Mouse (Mus musculus) adrenal gland, postnatal 36 days (tissue): ENCODE data around the gene Src. TPM values are rescaled to one million over a fixed set of nuclear protein-coding genes. Genes with fewer than 3 reads are reported as not detected.

Experiments used
- DNase-seq, 2 experiments: peaks; one replicate each; pipeline ENCODE4 v3.0.0; 2021; ENCODE audit warnings: mixed read lengths in 1 of 2
- total RNA-seq, 2 experiments: library from RNA; stranded (reverse); gene quantifications; 2 replicates each; pipeline ENCODE4 v1.2.3; 2021

Gene Src
- total RNA-seq, 2 experiments from 2014 or later: 17.7 to 18.0 TPM

DNA sequence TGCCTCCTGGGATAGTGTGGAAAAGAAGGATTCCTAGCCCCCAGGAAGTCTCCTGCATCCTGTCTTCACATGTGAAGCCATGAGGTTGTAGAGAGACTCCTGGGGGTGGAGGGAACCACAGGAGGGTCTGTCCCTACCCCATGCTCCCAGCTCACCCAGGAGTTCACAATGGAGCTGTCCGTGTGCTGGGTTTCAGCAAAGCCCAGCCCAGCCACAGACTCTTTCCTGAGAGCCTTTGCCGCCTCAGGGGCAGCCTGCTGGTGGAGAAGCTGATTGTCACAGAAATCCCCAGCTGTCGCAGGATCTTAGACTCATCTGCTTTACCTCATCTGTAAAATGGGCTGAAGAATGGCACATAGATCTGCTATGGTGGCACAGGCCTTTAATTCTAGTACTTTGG lies 18.9 kb downstream of the Src start:
- no peak for DNase-seq

DNA sequence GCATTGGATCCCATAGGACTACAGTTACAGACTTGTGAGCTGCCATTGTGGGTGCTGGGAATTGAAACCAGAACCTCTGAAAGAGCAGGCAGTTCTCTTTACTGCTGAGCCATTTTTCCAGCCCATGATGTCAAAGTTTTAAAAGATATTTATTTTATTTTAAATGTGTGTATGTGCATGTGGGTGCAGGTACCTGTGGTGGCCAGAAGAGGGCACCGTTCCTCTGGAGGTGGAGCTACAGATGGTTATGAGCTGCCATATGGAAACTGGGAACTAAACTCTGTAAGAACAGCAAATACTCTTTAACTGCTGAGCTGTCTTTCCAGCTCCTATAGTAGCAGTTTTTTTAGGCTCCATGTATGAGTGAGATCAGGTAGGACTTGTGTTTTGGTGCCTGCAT lies 23.1 kb downstream of the Src start:
- no peak for DNase-seq

DNA sequence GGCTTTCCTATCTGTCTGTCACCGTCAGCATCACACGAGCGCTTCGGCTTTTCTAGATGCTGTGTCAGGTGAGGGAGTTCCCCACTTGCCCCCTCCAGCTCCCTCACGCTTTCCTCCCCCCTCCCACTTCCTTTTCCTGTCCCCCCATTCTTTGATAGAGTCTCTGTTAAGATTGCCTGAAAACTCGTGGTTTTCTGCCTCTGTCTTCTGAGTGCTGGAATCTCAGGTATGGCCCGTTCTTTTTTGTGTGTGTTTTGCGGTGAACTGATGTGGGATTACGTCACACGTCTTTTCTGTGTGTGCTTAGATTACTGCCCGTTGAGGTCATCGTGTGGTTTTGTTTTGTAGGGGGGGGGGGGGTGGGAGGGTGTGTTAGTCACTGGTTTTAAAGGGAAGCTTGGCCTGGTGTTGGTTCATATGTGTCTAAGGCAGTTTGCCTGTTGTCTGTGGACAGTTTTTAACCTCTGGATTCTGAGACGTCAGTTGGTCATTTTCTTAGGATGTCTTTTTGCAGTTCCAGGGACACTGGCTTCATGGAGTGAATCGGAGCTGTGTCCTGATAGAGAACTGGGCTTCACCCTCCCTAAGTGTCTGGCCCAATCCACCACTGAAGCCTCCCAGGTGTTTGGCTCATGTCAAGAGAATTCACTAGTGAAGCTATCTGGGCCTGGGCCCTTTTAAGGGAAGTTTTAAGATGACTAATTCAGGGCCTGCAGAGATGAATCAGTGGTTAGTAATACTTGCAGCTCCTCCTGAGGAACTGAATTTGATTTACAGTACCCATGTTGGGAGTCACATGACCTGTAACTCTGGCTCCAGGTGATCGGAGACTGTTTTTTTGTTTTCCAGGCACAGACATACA lies 29.3 kb downstream of the Src start:
- no peak for DNase-seq

DNA sequence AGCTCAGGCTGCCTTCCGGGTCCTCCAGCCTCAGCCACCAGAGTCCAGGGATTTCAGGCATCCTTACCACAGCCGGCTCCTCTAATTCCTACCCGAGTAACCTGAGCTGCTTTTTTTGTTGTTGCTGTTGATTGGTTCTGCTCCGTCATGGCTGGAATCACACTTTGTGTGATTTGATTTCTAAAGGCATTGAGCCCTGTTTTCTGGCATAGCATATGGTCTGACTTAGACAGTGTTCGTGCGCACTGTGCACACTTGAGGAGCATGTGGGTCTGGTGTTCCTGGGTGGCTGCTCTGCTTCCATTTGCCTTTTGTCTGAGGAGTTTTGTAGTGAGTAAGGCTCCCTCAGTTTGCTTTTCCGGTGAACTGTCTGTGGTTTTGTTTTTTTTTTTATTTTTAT lies 30.1 kb downstream of the Src start:
- DNase-seq: no peak

DNA sequence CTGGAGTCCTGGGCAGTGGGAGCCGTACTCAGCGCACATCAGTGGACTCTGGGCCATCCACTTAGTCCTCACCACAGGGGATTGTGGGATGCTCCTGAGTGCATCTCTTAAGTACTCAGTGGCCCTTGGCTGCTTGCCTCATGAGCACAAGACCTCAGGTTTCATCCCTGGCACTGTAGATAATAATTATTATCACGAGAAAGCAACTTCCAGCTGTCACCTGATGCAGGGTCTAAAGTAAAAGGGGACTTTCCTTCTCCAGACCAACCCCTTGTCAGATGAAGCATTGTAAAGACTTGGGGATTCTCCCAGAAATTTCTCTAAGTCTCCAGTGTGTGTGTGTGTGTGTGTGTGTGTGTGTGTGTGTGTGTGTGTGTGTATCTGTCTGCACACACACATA lies 32.7 kb downstream of the Src start:
- DNase-seq: no peak

DNA sequence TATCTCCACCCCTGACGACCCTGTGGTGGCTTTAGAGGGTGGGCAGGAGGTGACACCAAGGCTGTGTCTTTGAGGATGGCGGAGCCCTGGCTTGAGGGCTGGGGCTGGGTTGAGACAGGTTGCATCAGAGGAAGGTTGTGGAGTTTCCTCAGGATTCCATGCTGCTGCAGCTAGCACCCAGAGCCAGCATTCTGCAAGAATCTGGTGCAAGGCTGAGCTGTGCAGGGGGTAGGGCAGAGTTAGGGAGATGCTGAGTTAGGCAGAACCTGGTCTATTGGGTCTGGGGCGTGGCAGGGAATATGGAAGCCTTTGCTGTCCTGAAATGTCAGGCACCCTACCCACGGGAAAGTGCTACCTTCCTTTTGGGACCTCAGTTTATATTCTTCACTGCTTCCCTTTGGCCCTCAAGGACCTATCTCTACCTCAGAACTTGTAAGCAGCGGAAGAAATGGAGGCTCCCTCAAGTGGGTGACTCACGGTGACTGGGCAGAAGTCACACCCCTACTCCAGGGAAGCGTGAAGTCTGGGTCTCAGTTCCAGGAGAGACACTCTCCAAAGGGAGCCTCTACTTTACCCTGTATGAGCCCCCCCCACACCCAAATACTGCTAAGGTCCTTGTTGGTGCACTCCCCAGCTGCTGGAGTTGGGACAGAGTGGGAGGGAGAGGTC lies 33.3 kb downstream of the Src start:
- DNase-seq: no peak

DNA sequence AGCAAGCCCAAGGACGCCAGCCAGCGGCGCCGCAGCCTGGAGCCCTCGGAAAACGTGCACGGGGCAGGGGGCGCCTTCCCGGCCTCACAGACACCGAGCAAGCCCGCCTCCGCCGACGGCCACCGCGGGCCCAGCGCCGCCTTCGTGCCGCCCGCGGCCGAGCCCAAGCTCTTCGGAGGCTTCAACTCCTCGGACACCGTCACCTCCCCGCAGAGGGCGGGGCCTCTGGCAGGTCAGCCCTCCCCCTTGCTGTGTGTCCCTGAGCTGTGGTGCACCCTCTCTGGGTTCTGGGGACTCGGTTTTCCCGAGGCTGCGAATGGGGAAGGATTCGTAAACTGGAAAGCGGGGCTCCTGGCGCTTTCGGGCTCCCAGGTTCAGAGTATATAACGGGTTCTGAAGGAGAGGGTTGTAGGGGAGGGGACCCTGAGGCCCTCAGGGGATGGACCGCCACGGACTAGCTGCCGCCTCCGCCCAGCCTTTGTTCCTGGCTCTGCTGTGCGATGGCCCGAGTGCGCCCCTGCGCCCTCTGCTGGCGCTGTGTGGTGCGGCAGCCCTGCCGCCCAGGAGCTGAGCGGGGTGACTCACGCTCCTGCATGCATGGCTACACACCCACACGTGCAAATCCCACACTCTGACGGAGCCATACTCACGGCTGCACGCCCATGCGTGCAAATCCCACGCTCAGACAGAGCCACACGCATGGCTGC lies 39.0 kb downstream of the Src start:
- DNase-seq: peak; percentile 92 to 94

DNA sequence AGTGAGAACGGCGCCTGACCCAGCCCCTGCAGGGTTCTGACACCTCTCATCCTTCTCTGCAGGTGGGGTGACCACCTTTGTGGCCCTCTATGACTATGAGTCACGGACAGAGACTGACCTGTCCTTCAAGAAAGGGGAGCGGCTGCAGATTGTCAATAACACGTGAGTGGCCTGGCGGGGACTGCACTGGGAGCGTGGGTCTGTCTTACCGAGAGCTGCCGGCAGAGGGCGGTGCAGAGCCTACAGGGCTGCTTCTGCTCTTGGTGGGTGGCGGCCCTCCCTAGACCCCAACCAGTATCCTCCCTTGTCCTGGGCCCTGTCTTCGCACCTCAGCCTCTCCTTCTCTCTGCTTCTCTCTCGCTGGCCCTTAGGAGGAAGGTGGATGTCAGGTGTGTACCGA lies 40.2 kb downstream of the Src start:
- peak; percentile 74 to 84 for DNase-seq

DNA sequence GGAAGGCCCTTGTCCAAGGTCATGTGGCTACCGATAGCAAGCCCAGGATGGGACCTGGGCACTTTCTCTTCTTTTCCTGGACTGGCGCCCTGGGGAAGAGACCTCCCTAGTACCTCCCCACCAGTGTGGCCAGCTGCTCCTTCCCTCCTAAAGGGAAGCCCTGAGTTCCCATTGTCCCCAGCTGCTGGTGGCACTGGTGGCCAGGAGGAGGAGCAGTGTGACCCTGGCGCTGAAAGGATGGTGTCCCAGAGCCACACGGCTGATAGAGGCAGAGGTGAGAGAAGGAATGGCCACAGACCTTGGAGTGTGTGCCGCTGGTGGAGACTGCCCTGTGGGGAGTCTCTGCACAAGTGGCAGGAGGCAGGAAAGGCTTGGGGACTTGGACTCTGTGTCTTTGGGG lies 41.5 kb downstream of the Src start:
- no peak for DNase-seq

DNA sequence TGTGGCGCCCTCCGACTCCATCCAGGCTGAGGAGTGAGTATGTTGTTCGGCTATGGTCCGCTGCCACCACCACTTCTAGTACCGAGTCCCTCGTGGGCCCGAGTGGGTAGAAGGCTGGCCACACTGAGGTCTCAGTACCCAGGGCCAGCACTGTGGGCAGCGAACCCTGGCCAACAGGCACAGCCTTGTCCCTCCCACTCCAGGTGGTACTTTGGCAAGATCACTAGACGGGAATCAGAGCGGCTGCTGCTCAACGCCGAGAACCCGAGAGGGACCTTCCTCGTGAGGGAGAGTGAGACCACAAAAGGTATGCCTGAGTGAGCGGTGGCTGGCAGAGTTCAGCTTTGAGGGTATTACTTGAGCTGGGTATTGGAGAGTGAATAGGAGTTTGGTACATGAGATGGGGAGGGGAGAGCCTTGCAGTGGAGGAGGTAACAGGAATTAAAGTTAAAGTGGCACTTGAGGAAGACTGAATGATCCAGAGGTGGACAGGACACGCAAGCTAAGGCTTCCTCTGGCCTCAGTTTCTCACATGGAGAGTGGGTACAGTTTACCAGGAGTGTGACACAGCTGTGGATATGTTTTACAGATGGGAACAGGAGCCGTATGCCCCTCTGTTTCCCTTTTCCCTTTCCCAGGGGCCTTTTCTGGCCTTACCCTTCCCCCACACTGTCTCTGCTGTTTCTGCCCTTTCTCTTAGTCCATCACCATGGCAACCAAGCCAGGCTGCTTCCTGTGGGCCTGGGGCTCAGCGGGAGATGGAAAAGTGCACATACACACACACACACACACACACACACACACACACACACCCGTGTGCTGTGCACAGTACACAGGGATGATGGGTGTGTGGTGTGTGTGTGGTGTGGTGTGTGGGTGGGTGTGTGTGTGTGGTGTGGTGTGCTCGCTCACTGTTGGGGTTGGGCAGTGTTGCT lies 44.8 kb downstream of the Src start:
- no peak for DNase-seq

DNA sequence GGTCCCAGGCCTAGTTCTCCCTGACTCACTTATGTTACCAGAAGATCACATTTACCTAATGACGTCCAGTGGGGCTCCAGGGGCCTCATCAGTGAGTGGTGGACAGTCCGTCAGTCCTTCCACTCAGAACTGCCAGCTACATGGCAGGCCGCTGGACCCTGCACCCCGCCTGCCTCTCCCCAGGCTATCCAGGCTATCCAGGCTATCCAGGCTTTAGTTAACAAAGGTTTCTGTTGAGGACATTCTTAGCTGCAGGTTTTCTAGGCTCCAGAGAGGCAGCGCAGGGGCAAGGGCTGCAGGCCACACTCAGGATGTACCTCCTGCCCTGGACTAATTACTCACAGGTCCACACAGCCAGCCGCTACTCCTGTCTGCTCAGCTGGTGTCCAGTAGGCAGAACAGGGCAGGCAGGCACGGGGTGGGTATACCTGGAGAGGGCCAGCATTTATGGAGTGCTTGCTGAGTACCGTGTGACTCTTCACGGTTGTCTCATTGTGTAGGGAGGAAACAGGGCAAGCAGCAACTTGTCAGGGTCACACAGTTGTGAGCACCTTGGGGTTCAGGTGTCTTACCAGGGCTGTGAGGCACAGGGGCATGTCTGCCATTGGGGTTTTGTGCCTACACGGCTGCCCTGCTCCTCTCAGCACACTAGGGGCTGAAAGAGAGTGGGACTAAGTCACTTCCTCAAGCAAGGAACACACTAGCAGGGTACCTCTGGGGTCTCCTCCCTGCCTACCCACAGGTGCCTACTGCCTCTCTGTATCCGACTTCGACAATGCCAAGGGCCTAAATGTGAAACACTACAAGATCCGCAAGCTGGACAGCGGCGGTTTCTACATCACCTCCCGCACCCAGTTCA lies 45.9 kb downstream of the Src start:
- no peak for DNase-seq

DNA sequence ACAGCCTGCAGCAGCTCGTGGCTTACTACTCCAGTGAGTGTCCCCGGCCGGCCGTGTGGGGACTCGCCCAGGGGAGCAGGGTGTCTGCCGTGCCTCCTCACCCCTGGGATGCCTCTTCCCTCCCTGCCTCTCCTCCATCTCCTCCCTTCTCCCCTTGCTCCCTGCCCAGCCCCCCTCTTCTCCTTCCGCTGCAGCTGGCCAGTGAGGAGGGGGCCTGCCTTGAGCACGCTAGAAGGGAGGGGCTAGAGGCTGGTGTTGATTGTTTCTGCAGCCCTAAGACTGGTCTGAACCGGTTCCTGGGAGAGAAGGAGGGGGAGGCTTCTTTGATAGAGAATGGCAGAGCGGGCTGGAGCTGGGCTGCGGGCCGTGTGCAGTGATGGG lies 46.5 kb downstream of the Src start:
- DNase-seq: no peak

DNA sequence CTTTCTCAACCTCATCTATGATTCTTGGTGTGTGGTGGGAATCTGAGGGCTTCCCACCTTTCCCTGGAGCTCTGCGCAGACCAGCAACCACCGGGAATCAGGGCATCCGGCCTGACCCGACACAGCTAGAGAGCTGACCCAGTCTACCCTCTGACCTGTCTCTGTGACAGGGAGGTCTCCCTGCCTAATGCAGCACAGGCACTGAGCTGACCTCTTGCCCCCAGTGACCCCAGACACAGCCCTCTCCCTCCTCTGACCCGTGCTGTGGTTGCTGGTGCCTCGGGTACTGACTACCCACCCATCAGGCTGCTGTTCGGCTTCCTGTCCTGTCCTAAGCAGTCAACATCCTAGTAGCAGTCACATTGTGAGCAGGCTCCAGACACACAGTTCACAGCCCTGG lies 48.6 kb downstream of the Src start:
- DNase-seq: no peak

DNA sequence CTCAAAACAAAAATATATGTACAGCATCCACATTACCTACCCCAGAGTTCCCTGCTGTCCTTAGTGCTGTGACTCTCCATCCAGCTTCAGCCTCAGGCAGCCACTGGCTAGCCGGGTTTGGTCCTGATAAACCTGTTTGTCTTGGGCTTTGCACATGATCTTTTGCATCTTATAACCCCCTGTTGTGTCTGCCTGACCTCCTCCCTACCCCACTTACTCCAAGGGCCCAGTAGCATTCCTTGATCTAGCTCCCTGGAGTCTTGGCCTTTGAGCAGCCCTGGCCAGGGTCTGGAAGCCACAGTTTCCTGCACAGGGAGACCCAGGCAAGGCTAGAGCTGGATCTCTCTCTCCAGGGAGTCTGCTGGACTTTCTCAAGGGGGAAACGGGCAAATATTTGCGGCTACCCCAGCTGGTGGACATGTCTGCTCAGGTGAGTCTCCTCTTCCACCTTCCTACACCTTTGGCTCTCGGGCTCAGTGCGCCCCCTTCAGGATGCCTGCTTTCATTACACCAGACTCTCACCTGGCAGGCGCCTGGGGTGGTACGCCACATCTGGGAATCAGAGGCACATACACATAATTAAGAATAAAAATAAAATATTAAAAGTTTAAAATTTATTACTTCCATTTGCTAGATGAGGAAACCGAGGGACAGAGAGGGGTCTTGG lies 50.0 kb downstream of the Src start:
- peak in 1 of 2 experiments; percentile 23 for DNase-seq

DNA sequence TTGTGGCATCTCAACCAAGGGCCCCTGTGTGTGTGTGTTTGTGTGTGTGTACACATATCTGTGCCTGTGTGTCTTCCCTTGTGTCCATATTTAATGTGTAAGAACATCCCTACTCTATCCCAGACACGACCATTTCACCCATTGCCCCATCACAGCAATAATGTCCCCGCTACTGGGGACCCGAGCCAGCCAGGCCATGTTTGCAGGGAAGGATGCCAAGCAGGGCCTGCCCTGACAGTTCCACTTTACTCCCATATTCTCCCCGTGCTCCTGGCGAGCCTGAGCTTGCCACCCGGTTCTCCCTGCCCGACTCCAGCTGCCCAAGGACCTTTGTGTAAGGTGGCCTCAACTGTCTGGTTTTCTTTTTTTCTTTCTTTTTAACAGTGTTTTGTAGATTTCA lies 53.0 kb downstream of the Src start:
- peak in 1 of 2 experiments; percentile 35 for DNase-seq

DNA sequence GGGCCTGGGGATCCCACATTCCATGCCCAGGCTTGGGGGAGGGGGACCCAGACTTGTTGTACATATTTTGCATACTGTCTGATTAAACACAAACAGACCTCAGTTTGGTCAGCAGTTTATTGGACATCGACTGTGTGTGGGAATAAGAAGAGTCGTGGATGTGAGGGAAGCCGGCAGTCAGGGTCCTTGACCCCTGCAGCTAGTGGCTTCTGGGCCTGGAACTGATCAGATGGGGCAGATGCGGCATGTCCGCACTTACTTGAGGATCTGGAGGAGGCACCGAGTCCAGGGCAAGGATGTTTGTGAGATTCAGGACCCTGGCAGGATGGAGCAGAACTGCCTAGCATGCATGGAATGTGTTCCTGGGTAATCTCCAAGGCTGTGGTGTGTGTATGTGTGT lies 53.5 kb downstream of the Src start:
- DNase-seq: no peak

DNA sequence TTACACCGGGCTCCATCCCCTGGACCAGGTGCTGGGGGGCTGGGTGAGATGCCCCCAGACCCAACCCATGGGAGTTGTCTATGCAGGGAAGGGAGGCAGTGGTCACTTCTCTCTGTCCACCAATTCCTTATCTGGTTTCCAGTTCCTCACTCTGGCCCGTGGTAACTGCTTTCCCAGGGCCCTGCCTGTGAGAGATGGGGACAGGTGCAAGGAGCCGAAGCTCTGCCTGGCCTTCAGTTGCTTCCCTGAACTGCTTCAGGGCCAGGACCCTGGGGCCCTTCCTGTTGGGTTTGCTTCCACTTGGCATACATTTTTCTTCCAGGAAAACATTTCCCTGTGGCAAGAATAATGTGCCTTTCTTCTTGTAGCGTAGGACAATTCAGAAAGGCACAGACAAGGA lies 54.2 kb downstream of the Src start:
- DNase-seq: no peak

DNA sequence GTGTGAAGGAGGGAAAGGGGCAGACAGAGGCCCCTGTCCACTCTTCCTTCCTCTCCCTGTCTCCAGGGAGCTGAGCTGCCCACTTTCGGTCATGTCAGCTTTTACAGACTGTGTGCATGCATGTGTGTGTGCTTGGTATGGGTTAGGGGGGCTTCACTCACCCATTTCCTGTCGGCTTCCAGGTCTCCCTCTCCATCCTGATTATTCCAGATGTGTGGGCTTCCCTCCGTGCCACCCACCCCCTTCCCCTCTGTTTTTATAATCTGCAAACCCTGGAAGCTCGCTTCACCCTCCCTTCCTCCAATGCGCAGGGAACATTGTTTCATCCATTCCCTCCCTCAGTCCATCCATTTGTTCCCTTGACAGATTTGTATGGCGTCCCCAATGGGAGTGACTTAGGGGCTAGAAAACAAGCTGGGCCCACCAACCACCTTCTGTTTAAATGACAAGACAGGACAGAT lies 56.1 kb downstream of the Src start:
- no peak for DNase-seq

DNA sequence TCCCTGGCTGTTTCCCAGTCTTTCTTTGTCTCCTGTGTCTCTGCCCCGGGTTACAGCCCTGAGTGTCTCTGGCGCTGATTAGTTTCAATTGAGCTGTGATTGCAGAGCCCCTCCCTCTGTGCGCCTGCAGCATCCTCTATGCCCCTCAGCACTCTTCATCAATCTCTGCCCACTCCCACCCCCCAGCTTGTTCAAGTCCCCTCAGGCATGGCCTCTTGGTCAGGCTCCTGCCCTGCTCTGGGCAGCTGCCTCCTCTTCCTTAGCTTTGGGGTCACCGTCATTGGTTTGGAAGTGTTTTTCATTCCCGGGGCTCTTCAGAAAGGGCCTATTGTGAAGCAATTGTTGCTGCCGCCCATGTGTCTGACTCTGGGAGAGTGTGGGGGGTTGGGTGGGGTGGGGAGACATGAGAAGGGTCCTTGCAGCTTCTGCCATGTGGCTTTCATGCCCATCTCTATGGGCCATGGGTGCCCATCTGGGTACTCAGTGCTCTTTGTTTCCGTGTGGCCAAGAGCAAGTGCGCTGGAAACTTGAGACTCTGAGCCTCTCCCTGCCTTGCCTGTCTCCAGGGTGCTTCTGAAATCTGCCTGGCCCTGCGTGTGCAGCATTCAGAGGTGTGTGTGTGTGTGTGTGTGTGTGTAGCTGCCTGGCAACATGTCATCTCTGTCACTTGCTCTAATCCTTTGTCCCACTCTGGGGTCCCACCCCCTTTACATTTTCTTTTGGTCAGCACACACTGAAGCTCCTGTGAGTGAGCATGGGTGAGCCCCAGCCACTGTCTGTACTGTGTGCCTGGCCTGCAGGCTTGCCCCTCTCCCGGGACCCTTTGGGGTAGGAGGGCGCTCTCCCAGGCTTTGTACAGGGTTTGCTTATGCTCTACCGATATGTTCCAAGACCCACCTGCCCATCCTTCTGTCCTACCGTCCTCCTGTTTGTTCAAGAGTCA lies 57.5 kb downstream of the Src start:
- no peak for DNase-seq
